Mouse (Mus musculus): Measurements from ENCODE around the gene Ttll4. TPM values are rescaled to one million over a fixed set of nuclear protein-coding genes. Genes with fewer than 3 reads are reported as not detected.

Ttll4 gene
- polyA plus RNA-seq, 1 experiment from 2014 or later = 7.1 TPM

DNA sequence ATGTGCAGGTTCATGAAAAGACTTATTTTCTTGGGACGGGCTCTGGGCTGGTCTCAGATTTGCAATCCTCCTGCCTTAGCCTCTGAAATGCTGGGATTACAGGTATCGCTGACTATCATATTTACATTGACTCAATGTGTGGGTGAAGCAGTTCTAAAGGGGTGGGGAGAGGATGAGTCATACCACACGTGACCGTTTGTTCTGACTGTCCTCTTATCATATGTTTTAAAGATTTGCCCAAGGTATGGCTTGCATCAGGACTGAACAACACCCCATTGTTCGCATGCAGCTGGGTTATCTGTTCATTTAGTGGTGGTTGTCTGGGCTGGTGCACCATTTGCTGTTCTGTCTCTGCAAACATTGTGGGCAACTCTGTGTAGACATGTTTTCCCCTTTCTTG is 65.1 kb downstream of the Ttll4 start:
- no peak overlapping the region for H3K27ac ChIP-seq (ENCODE audit: low read length)
- WGBS = 52% methylated on average over 5 of the region's 5 CpGs
- no peak for ATAC-seq (replicated peaks; ENCODE audit: extremely low read depth, insufficient read depth, low FRiP score)
- H3K36me3 ChIP-seq (ENCODE audit: control insufficient read depth, insufficient read depth) = no peaks in the 10 kb centered on the region
- no peaks in the 10 kb centered on the region for H3K4me1 ChIP-seq (ENCODE audit: control insufficient read depth, insufficient read depth, low read length)
- no peaks in the 10 kb centered on the region for H3K9me3 ChIP-seq (replicated peaks; ENCODE audit: control insufficient read depth, low read length)
- no peak overlapping the region for H3K9ac ChIP-seq (ENCODE audit: low read length)
- H3K4me3 ChIP-seq (ENCODE audit: low read length) = no peak overlapping the region
- no peak overlapping the region for H3K4me2 ChIP-seq (ENCODE audit: low read depth, low read length)
- no peaks in the 10 kb centered on the region for H3K27me3 ChIP-seq (ENCODE audit: control insufficient read depth, insufficient read depth, low read length)

DNA sequence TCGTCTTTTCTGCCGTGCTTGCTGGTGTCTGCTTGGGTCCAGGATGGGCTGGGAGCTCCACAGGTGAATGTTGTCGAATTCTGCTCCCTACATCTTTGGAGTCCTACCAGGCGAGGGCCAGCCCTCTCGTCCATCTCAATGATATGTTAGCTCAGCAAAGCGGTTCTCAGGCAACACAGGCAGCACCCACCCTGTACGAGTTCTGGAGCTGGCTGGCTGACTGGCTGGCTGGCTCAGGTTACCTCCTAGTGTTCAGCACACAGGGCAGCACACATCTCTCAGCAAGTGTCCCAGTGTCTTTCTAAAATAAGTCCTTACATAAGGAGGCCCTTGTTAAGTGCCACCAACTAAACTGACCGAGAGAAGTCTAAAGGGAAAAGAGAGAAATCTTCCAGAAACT is 66.9 kb downstream of the Ttll4 start:
- Histone ChIP-seq H3K4me1 (ENCODE audit: control insufficient read depth, insufficient read depth, low read length) (no peaks in the 10 kb centered on the region), H3K36me3 (ENCODE audit: control insufficient read depth, insufficient read depth) (no peaks in the 10 kb centered on the region), H3K27ac (ENCODE audit: low read length) (no peak overlapping the region), H3K9me3 (replicated peaks; ENCODE audit: control insufficient read depth, low read length) (no peaks in the 10 kb centered on the region), H3K4me3 (ENCODE audit: low read length) (no peak overlapping the region), H3K27me3 (ENCODE audit: control insufficient read depth, insufficient read depth, low read length) (no peaks in the 10 kb centered on the region), H3K9ac (ENCODE audit: low read length) (no peak overlapping the region), H3K4me2 (ENCODE audit: low read depth, low read length) (no peak overlapping the region)
- 68% methylated on average over 8 of the region's 8 CpGs for WGBS
- no peak for ATAC-seq (replicated peaks; ENCODE audit: extremely low read depth, insufficient read depth, low FRiP score)

DNA sequence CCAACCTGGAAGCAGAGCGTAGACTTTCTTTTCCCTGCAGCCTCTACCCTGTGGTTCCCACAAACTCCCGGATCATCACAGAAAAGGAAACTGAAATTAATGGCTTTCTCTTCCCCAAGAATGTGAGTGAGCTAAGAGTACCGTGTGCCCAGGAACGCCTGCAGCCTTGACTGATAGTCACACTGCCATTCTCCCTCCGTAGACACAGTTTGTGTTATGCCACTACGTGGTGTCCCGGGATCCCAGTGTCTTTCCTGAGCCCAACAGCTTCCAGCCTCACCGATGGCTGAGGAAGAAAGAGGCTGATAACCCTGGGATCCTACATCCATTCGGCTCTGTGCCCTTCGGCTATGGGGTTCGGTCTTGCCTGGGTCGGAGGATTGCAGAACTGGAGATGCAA is 75.4 kb downstream of the Ttll4 start:
- Histone ChIP-seq H3K27ac (ENCODE audit: low read length) (no peak overlapping the region), H3K4me1 (ENCODE audit: control insufficient read depth, insufficient read depth, low read length) (no peaks in the 10 kb centered on the region), H3K9me3 (replicated peaks; ENCODE audit: control insufficient read depth, low read length) (no peaks in the 10 kb centered on the region), H3K36me3 (ENCODE audit: control insufficient read depth, insufficient read depth) (no peaks in the 10 kb centered on the region), H3K27me3 (ENCODE audit: control insufficient read depth, insufficient read depth, low read length) (no peaks in the 10 kb centered on the region), H3K4me3 (ENCODE audit: low read length) (no peak overlapping the region), H3K4me2 (ENCODE audit: low read depth, low read length) (no peak overlapping the region), H3K9ac (ENCODE audit: low read length) (no peak overlapping the region)
- no peak for ATAC-seq (replicated peaks; ENCODE audit: extremely low read depth, insufficient read depth, low FRiP score)
- 81% methylated on average over 12 of the region's 12 CpGs for WGBS

GRCm38 (mm10) chr1:74737500-74737899 is 76.0 kb downstream of the Ttll4 start:
- no peak overlapping the region for H3K27ac ChIP-seq (ENCODE audit: low read length)
- H3K4me1 ChIP-seq (ENCODE audit: control insufficient read depth, insufficient read depth, low read length) = no peaks in the 10 kb centered on the region
- WGBS = 75% methylated on average over 7 of the region's 7 CpGs
- no peak for ATAC-seq (replicated peaks; ENCODE audit: extremely low read depth, insufficient read depth, low FRiP score)
- no peaks in the 10 kb centered on the region for H3K36me3 ChIP-seq (ENCODE audit: control insufficient read depth, insufficient read depth)
- no peak overlapping the region for H3K4me3 ChIP-seq (ENCODE audit: low read length)
- H3K9me3 ChIP-seq (replicated peaks; ENCODE audit: control insufficient read depth, low read length) = no peaks in the 10 kb centered on the region
- no peak overlapping the region for H3K9ac ChIP-seq (ENCODE audit: low read length)
- no peaks in the 10 kb centered on the region for H3K27me3 ChIP-seq (ENCODE audit: control insufficient read depth, insufficient read depth, low read length)
- H3K4me2 ChIP-seq (ENCODE audit: low read depth, low read length) = no peak overlapping the region

DNA sequence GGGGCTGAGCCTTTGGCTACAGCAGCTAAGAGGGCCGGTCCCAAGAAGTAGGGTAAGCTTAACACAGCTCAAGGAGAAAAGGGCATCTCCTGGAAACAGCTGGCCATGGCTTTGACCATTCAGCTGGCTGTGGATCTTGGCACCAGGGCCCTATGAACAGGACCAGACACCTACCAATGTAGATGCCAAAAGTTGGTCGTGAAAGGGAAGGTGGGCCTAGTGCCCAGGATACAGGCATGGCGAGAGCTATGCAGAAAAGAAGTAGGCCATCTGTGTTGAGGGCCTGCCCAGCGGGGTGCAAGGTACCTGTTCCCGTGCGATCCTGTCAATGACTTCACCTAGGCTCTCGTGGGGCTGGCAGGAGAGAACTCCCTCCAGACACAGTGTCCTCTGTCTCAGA is 79.3 kb downstream of the Ttll4 start:
- no peaks in the 10 kb centered on the region for H3K36me3 ChIP-seq (ENCODE audit: control insufficient read depth, insufficient read depth)
- no peaks in the 10 kb centered on the region for H3K27me3 ChIP-seq (ENCODE audit: control insufficient read depth, insufficient read depth, low read length)
- 75% methylated on average over 7 of the region's 7 CpGs for WGBS
- H3K9ac ChIP-seq (ENCODE audit: low read length) = no peak overlapping the region
- no peak overlapping the region for H3K27ac ChIP-seq (ENCODE audit: low read length)
- H3K4me2 ChIP-seq (ENCODE audit: low read depth, low read length) = no peak overlapping the region
- no peaks in the 10 kb centered on the region for H3K4me1 ChIP-seq (ENCODE audit: control insufficient read depth, insufficient read depth, low read length)
- H3K4me3 ChIP-seq (ENCODE audit: low read length) = no peak overlapping the region
- no peak for ATAC-seq (replicated peaks; ENCODE audit: extremely low read depth, insufficient read depth, low FRiP score)
- H3K9me3 ChIP-seq (replicated peaks; ENCODE audit: control insufficient read depth, low read length) = no peaks in the 10 kb centered on the region

GRCm38 (mm10) chr1:74747335-74747734 is 85.8 kb downstream of the Ttll4 start:
- Histone ChIP-seq H3K9ac (ENCODE audit: low read length) (no peak overlapping the region), H3K4me2 (ENCODE audit: low read depth, low read length) (no peak overlapping the region), H3K27me3 (ENCODE audit: control insufficient read depth, insufficient read depth, low read length) (no peaks in the 10 kb centered on the region), H3K36me3 (ENCODE audit: control insufficient read depth, insufficient read depth) (no peaks in the 10 kb centered on the region), H3K4me1 (ENCODE audit: control insufficient read depth, insufficient read depth, low read length) (peaks cover 11% of the 10 kb centered on the region), H3K4me3 (ENCODE audit: low read length) (no peak overlapping the region), H3K27ac (ENCODE audit: low read length) (no peak overlapping the region), H3K9me3 (replicated peaks; ENCODE audit: control insufficient read depth, low read length) (no peaks in the 10 kb centered on the region)
- no peak for ATAC-seq (replicated peaks; ENCODE audit: extremely low read depth, insufficient read depth, low FRiP score)
- 63% methylated on average over 5 of the region's 5 CpGs for WGBS

GRCm38 (mm10) chr1:74748643-74749271 is 87.2 kb downstream of the Ttll4 start, which contains the start of gene Prkag3:
Gene Prkag3 (minus strand): TSS chr1:74749221.
- Histone ChIP-seq H3K9ac (ENCODE audit: low read length) (peak within 1 kb of the TSS; percentile 63), H3K27ac (ENCODE audit: low read length) (peak within 1 kb of the TSS; percentile 78), H3K4me2 (ENCODE audit: low read depth, low read length) (peak within 1 kb of the TSS; percentile 59), H3K9me3 (replicated peaks; ENCODE audit: control insufficient read depth, low read length) (no peaks in the 10 kb centered on the region), H3K36me3 (ENCODE audit: control insufficient read depth, insufficient read depth) (no peaks in the 10 kb centered on the region), H3K4me3 (ENCODE audit: low read length) (peak within 1 kb of the TSS; percentile 49), H3K4me1 (ENCODE audit: control insufficient read depth, insufficient read depth, low read length) (peaks cover 11% of the 10 kb centered on the region), H3K27me3 (ENCODE audit: control insufficient read depth, insufficient read depth, low read length) (no peaks in the 10 kb centered on the region)
- WGBS = 6% methylated on average over 30 of the region's 30 CpGs
- peak; percentile 87 for ATAC-seq (replicated peaks; ENCODE audit: extremely low read depth, insufficient read depth, low FRiP score)

DNA sequence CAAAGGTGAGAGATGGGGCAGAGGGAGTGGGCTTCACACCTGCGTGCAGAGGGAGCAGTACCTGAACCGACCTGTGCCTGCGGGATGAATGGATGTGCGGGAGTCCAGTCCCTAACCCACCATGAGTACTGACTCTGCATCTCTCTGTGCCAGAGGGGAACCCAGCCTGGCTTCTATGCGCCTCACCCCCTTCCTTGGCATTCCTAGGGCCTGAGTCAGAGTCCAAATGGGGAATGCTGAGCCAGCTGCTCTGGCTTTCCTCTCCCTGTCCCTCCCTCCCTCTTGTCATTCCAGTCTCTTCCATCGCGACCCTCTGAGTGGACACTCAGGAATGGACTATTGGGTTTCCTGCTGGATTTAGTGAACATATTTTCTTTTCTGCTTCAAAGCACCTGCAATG is 87.8 kb downstream of the Ttll4 start:
- Histone ChIP-seq H3K27ac (ENCODE audit: low read length) (peak overlapping the region; percentile 78), H3K9ac (ENCODE audit: low read length) (peak overlapping the region; percentile 63), H3K4me3 (ENCODE audit: low read length) (peak overlapping the region; percentile 49), H3K36me3 (ENCODE audit: control insufficient read depth, insufficient read depth) (no peaks in the 10 kb centered on the region), H3K4me1 (ENCODE audit: control insufficient read depth, insufficient read depth, low read length) (peaks cover 11% of the 10 kb centered on the region), H3K27me3 (ENCODE audit: control insufficient read depth, insufficient read depth, low read length) (no peaks in the 10 kb centered on the region), H3K9me3 (replicated peaks; ENCODE audit: control insufficient read depth, low read length) (no peaks in the 10 kb centered on the region), H3K4me2 (ENCODE audit: low read depth, low read length) (peak overlapping the region; percentile 59)
- ATAC-seq (replicated peaks; ENCODE audit: extremely low read depth, insufficient read depth, low FRiP score) = peak; percentile 92
- WGBS = 31% methylated on average over 7 of the region's 7 CpGs

DNA sequence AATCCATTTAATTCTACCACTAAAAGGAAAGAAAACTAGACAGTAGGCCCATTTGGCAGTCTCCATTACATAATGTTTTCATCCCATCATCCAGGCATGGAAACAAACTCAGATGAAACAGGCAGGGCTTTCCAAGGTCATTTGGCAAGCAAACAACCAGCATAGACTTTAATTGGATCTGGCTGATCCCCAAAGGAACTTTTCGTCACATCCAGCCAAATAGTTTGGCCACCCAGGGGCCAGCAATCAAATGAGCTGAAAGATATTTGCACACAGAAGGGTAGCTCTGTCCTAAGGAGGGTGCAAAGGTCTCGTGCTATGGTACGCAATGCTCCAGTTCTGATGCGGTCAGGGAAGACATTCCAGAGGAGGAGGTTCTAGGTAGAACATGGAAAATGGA is 89.1 kb downstream of the Ttll4 start:
- H3K4me2 ChIP-seq (ENCODE audit: low read depth, low read length) = no peak overlapping the region
- peaks cover 11% of the 10 kb centered on the region for H3K4me1 ChIP-seq (ENCODE audit: control insufficient read depth, insufficient read depth, low read length)
- H3K9me3 ChIP-seq (replicated peaks; ENCODE audit: control insufficient read depth, low read length) = no peaks in the 10 kb centered on the region
- no peak for ATAC-seq (replicated peaks; ENCODE audit: extremely low read depth, insufficient read depth, low FRiP score)
- WGBS = 74% methylated on average over 4 of the region's 4 CpGs
- no peaks in the 10 kb centered on the region for H3K36me3 ChIP-seq (ENCODE audit: control insufficient read depth, insufficient read depth)
- no peaks in the 10 kb centered on the region for H3K27me3 ChIP-seq (ENCODE audit: control insufficient read depth, insufficient read depth, low read length)
- no peak overlapping the region for H3K27ac ChIP-seq (ENCODE audit: low read length)
- no peak overlapping the region for H3K9ac ChIP-seq (ENCODE audit: low read length)
- H3K4me3 ChIP-seq (ENCODE audit: low read length) = no peak overlapping the region

Data from heart, embryonic 16.5 days (tissue).